Mouse (Mus musculus): ENCODE results near the gene Wdr70. TPM values are rescaled to one million over a fixed set of nuclear protein-coding genes. Genes with fewer than 3 reads are reported as not detected.

Wdr70 gene
- polyA plus RNA-seq, 1 experiment from 2014 or later: 82.7 TPM

DNA sequence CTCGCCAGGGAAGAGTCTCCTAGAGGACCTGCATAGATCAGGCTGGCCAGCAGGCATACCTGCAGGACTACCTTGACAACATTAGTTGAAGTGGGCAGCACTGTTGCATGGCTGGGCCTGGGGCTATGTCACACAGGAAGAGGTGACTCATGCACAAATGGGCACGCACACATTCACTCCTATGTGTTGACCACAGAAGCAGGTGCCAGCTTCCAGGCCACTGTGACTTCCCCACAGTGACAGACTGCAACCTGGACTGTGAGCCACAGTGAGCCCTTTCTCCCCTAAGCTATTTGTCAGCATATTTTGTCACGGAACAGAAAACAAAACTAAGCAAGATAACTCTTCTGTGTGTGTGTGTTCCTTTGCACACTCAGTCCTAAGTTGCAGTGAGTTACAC is 47.8 kb downstream of the Wdr70 start:
- no peaks in the 10 kb centered on the region for H3K36me3 ChIP-seq (ENCODE audit: control insufficient read depth, insufficient read depth, low read length)
- 96% methylated on average over 3 of the region's 3 CpGs for WGBS
- ATAC-seq (ENCODE audit: low FRiP score) (no peak), DNase-seq (ENCODE audit: low spot score) (no peak)
- no peak overlapping the region for H3K27ac ChIP-seq (ENCODE audit: low read depth, low read length)
- no peaks in the 10 kb centered on the region for H3K4me1 ChIP-seq (replicated peaks; ENCODE audit: control insufficient read depth, insufficient read depth, low read length)
- H3K27me3 ChIP-seq (ENCODE audit: control insufficient read depth, insufficient read depth, low read length): no peaks in the 10 kb centered on the region
- no peak overlapping the region for H3K4me3 ChIP-seq (ENCODE audit: low read depth, low read length)
- H3K9ac ChIP-seq (ENCODE audit: low read depth, low read length): no peak overlapping the region
- H3K4me2 ChIP-seq (replicated peaks; ENCODE audit: low read depth, low read length): no peak overlapping the region
- no peaks in the 10 kb centered on the region for H3K9me3 ChIP-seq (ENCODE audit: control insufficient read depth, low read length)

DNA sequence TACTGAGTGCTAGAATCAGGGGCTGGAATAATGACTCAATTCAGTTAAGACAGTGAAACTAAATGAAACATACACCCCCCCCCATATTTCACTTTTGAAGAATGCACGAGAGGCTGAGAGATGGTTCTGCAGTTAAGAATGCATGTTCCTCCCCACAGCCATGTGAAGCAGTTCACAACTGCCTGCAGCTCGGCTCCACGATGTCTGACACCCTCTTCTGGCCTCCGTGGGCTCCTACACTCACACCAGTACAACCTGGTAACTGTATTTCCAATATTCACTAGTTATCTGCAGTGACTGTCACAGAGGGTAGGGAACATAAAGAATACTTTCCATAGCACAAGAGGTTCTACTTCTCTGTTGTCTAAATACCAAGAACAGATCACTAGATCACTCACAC is 59.2 kb downstream of the Wdr70 start:
- no peaks in the 10 kb centered on the region for H3K4me1 ChIP-seq (replicated peaks; ENCODE audit: control insufficient read depth, insufficient read depth, low read length)
- no peaks in the 10 kb centered on the region for H3K27me3 ChIP-seq (ENCODE audit: control insufficient read depth, insufficient read depth, low read length)
- no peak overlapping the region for H3K4me2 ChIP-seq (replicated peaks; ENCODE audit: low read depth, low read length)
- H3K9me3 ChIP-seq (ENCODE audit: control insufficient read depth, low read length): no peaks in the 10 kb centered on the region
- H3K4me3 ChIP-seq (ENCODE audit: low read depth, low read length): no peak overlapping the region
- H3K9ac ChIP-seq (ENCODE audit: low read depth, low read length): no peak overlapping the region
- DNase-seq (ENCODE audit: low spot score) (no peak), ATAC-seq (ENCODE audit: low FRiP score) (no peak)
- H3K36me3 ChIP-seq (ENCODE audit: control insufficient read depth, insufficient read depth, low read length): no peaks in the 10 kb centered on the region
- 80% methylated on average over 4 of the region's 4 CpGs for WGBS
- no peak overlapping the region for H3K27ac ChIP-seq (ENCODE audit: low read depth, low read length)

DNA sequence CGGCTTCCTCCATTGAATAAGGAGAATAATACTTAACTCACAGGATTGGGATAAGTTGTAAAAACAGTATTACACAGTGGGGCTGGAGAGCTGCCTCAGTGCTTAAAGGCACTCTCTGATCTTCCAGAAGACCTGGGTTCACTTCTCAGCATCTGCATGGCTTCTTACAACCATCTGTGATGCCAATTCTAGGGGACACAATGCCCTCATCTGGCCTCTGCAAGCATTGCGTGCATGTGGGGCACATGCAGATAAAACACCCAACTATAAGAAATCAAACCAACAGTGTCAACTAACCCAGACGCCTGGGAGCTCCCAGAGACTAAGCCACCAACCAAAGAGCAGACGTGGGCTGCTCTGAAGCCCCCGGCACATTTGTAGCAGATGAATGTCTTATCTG is 60.6 kb downstream of the Wdr70 start:
- H3K4me2 ChIP-seq (replicated peaks; ENCODE audit: low read depth, low read length): no peak overlapping the region
- no peaks in the 10 kb centered on the region for H3K36me3 ChIP-seq (ENCODE audit: control insufficient read depth, insufficient read depth, low read length)
- DNase-seq (ENCODE audit: low spot score) (peak; percentile 4), ATAC-seq (ENCODE audit: low FRiP score) (no peak)
- no peaks in the 10 kb centered on the region for H3K27me3 ChIP-seq (ENCODE audit: control insufficient read depth, insufficient read depth, low read length)
- H3K9ac ChIP-seq (ENCODE audit: low read depth, low read length): no peak overlapping the region
- 86% methylated on average over 5 of the region's 5 CpGs for WGBS
- no peak overlapping the region for H3K27ac ChIP-seq (ENCODE audit: low read depth, low read length)
- H3K9me3 ChIP-seq (ENCODE audit: control insufficient read depth, low read length): no peaks in the 10 kb centered on the region
- no peaks in the 10 kb centered on the region for H3K4me1 ChIP-seq (replicated peaks; ENCODE audit: control insufficient read depth, insufficient read depth, low read length)
- H3K4me3 ChIP-seq (ENCODE audit: low read depth, low read length): no peak overlapping the region

DNA sequence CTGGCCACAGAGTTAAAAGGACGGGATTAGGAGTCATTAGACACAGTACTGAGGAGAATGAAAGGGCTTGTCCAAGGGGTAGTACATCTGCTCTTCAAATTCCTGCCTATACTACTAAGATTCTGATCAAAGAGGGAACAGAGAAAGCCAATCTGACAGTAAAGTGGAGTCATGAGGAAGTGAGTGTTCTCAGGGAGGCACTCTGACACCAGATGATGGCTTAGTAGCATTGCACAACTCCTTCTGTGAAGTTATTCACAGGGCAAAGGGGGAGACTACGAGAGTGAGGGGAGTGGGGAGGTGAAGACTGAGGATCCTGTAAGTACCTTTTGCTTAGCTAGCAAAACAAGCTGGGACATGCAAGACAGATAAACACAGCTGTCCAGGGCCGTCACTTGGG is 61.2 kb downstream of the Wdr70 start:
- Histone ChIP-seq H3K9ac (ENCODE audit: low read depth, low read length) (no peak overlapping the region), H3K27ac (ENCODE audit: low read depth, low read length) (no peak overlapping the region), H3K4me2 (replicated peaks; ENCODE audit: low read depth, low read length) (no peak overlapping the region), H3K4me1 (replicated peaks; ENCODE audit: control insufficient read depth, insufficient read depth, low read length) (no peaks in the 10 kb centered on the region), H3K9me3 (ENCODE audit: control insufficient read depth, low read length) (no peaks in the 10 kb centered on the region), H3K36me3 (ENCODE audit: control insufficient read depth, insufficient read depth, low read length) (no peaks in the 10 kb centered on the region), H3K4me3 (ENCODE audit: low read depth, low read length) (no peak overlapping the region), H3K27me3 (ENCODE audit: control insufficient read depth, insufficient read depth, low read length) (no peaks in the 10 kb centered on the region)
- no peak for ATAC-seq (ENCODE audit: low FRiP score)
- WGBS: 86% methylated on average over 3 of the region's 3 CpGs
- no peak for DNase-seq (ENCODE audit: low spot score)

DNA sequence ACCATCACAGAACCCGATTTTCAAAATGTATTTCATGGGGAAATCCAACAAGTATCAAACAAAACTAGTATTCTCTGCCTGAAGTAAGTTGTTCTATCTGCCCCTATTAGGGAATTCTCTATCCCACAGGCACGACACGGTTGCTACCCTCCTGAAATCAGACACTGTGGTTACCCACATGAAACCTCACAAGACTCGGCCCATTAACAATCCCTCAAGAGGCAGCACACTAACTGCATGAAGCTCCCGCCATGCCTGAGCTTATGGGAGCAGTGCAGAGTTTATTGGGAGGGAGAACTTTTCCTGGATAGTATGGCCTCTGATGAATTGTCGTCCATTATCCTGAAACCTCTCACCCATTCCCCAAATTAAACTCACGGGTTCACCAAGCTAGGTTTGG is 67.8 kb downstream of the Wdr70 start:
- no peaks in the 10 kb centered on the region for H3K4me1 ChIP-seq (replicated peaks; ENCODE audit: control insufficient read depth, insufficient read depth, low read length)
- no peaks in the 10 kb centered on the region for H3K36me3 ChIP-seq (ENCODE audit: control insufficient read depth, insufficient read depth, low read length)
- no peak overlapping the region for H3K4me3 ChIP-seq (ENCODE audit: low read depth, low read length)
- no peak for DNase-seq (ENCODE audit: low spot score)
- no peak overlapping the region for H3K27ac ChIP-seq (ENCODE audit: low read depth, low read length)
- H3K4me2 ChIP-seq (replicated peaks; ENCODE audit: low read depth, low read length): no peak overlapping the region
- H3K27me3 ChIP-seq (ENCODE audit: control insufficient read depth, insufficient read depth, low read length): no peaks in the 10 kb centered on the region
- no peaks in the 10 kb centered on the region for H3K9me3 ChIP-seq (ENCODE audit: control insufficient read depth, low read length)
- ATAC-seq (ENCODE audit: low FRiP score): no peak
- 87% methylated on average over 7 of the region's 7 CpGs for WGBS
- no peak overlapping the region for H3K9ac ChIP-seq (ENCODE audit: low read depth, low read length)

DNA sequence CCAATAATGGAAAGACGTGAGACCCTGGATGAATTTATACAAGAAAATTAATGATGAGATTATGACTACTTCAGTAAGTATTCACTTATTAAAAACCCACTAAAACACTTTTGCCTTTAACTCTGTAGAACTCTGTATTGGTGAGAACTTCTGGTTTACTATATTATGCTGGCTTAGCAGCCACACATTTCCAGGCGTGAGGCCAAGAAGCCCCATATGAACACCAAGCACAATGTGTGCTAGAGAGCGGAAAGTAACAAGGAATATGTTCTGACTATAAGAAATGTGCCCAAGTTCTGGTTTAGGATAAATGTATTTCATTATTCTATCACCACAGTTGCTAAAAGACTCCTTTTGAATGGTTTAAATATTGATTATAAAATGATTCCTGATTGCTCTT is 68.4 kb downstream of the Wdr70 start:
- DNase-seq (ENCODE audit: low spot score) (no peak), ATAC-seq (ENCODE audit: low FRiP score) (no peak)
- no peak overlapping the region for H3K27ac ChIP-seq (ENCODE audit: low read depth, low read length)
- no peak overlapping the region for H3K4me3 ChIP-seq (ENCODE audit: low read depth, low read length)
- no peak overlapping the region for H3K4me2 ChIP-seq (replicated peaks; ENCODE audit: low read depth, low read length)
- no peaks in the 10 kb centered on the region for H3K36me3 ChIP-seq (ENCODE audit: control insufficient read depth, insufficient read depth, low read length)
- WGBS: 92% methylated on average over 3 of the region's 3 CpGs
- no peaks in the 10 kb centered on the region for H3K4me1 ChIP-seq (replicated peaks; ENCODE audit: control insufficient read depth, insufficient read depth, low read length)
- no peak overlapping the region for H3K9ac ChIP-seq (ENCODE audit: low read depth, low read length)
- no peaks in the 10 kb centered on the region for H3K27me3 ChIP-seq (ENCODE audit: control insufficient read depth, insufficient read depth, low read length)
- no peaks in the 10 kb centered on the region for H3K9me3 ChIP-seq (ENCODE audit: control insufficient read depth, low read length)

DNA sequence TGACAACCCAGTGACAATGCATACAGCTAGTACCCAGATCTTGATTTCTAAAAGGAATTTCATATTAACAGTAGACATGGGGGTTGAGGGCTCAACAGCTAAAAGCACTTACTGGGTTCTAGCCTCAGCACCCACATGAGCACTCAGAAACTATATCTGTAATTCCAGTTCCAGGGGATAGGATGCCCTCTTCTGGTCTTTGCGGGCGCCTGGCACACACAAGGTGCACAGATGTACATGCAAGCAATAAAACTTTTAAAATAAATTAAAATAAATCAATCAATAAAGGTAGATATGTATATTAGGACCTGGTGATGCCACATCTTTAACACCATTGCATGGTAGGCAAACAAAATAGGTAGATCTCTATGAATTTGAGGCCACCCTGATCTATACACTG is 71.5 kb downstream of the Wdr70 start:
- H3K36me3 ChIP-seq (ENCODE audit: control insufficient read depth, insufficient read depth, low read length): no peaks in the 10 kb centered on the region
- H3K4me2 ChIP-seq (replicated peaks; ENCODE audit: low read depth, low read length): no peak overlapping the region
- no peaks in the 10 kb centered on the region for H3K27me3 ChIP-seq (ENCODE audit: control insufficient read depth, insufficient read depth, low read length)
- ATAC-seq (ENCODE audit: low FRiP score): no peak
- no peak overlapping the region for H3K27ac ChIP-seq (ENCODE audit: low read depth, low read length)
- H3K9ac ChIP-seq (ENCODE audit: low read depth, low read length): no peak overlapping the region
- no peak for DNase-seq (ENCODE audit: low spot score)
- no peak overlapping the region for H3K4me3 ChIP-seq (ENCODE audit: low read depth, low read length)
- H3K4me1 ChIP-seq (replicated peaks; ENCODE audit: control insufficient read depth, insufficient read depth, low read length): no peaks in the 10 kb centered on the region
- H3K9me3 ChIP-seq (ENCODE audit: control insufficient read depth, low read length): no peaks in the 10 kb centered on the region
- WGBS: 98% methylated on average over 2 of the region's 2 CpGs

DNA sequence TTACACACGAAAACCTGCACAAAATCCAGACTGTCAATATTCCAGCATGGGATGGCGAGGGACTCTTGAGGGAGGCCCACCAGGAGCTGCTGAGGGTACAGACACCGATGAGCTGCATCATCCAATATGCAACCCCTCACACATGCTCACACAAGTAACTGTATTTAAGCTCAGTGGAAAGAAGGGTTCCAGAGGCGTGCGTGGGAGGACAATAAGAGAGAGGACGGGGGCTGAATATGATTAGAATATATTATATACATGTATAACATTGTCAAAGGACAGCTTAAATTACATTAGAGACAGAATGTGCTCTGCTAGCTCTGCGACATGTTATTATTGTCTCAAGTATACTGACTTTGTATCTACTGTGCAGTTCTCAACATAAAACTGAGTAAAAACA is 87.6 kb downstream of the Wdr70 start:
- Histone ChIP-seq H3K9me3 (ENCODE audit: control insufficient read depth, low read length) (no peaks in the 10 kb centered on the region), H3K4me1 (replicated peaks; ENCODE audit: control insufficient read depth, insufficient read depth, low read length) (no peaks in the 10 kb centered on the region), H3K36me3 (ENCODE audit: control insufficient read depth, insufficient read depth, low read length) (no peaks in the 10 kb centered on the region), H3K9ac (ENCODE audit: low read depth, low read length) (no peak overlapping the region), H3K27ac (ENCODE audit: low read depth, low read length) (no peak overlapping the region), H3K27me3 (ENCODE audit: control insufficient read depth, insufficient read depth, low read length) (no peaks in the 10 kb centered on the region), H3K4me2 (replicated peaks; ENCODE audit: low read depth, low read length) (no peak overlapping the region), H3K4me3 (ENCODE audit: low read depth, low read length) (no peak overlapping the region)
- no peak for DNase-seq (ENCODE audit: low spot score)
- no peak for ATAC-seq (ENCODE audit: low FRiP score)
- WGBS: 87% methylated on average over 7 of the region's 7 CpGs

DNA sequence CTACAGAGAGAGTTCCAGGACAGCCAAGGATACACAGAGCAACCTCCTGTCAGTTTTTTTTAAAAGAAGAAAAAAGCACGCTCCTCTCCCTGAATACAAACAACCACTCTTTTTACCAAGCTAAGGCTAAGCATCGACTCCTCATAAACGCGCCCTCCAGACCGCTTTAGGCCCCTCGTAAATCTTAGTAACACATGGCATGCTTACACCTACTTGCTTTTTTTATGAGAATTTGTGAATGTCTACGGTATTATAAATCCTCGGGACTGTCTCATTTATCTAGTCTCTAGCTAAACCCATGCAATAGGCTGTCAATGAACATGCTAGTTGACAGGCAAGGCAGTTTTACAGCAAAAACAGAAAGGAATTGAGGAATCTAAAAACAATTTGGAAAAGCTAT is 91.6 kb downstream of the Wdr70 start:
- Histone ChIP-seq H3K9me3 (ENCODE audit: control insufficient read depth, low read length) (no peaks in the 10 kb centered on the region), H3K4me1 (replicated peaks; ENCODE audit: control insufficient read depth, insufficient read depth, low read length) (no peaks in the 10 kb centered on the region), H3K36me3 (ENCODE audit: control insufficient read depth, insufficient read depth, low read length) (no peaks in the 10 kb centered on the region), H3K27me3 (ENCODE audit: control insufficient read depth, insufficient read depth, low read length) (no peaks in the 10 kb centered on the region), H3K4me3 (ENCODE audit: low read depth, low read length) (no peak overlapping the region), H3K4me2 (replicated peaks; ENCODE audit: low read depth, low read length) (no peak overlapping the region), H3K9ac (ENCODE audit: low read depth, low read length) (no peak overlapping the region), H3K27ac (ENCODE audit: low read depth, low read length) (no peak overlapping the region)
- DNase-seq (ENCODE audit: low spot score) (no peak), ATAC-seq (ENCODE audit: low FRiP score) (no peak)
- WGBS: 95% methylated on average over 8 of the region's 8 CpGs
